Mouse (Mus musculus): Measurements from ENCODE around the gene Zfyve1. TPM values are rescaled to one million over a fixed set of nuclear protein-coding genes. Genes with fewer than 3 reads are reported as not detected.

Gene Zfyve1
- polyA plus RNA-seq, 1 experiment from 2014 or later, result 16.6 TPM

DNA sequence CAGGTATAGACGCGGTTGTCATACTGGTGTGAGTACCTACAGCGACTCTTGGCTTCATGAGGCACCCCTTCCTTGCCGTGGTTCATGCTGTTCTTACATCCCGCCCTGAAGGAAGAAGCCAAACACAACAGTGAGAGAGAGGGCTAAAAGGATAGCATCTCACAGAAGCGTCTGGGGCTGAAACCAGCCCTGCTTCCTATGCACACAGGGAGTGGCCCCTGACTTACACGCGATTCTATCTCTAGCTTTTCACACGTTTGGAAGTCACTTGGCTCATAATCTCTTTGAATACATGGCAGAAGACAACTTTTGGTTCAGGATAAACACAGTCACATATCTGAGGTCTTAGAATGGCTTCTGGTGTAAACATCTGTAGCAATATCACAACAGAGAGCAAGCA lies 41.4 kb downstream of the Zfyve1 start:
- Histone ChIP-seq H3K4me1 (ENCODE audit: control insufficient read depth in 2 of 2, insufficient read depth in 2 of 2, low read length in 2 of 2) (no peaks in the 10 kb centered on the region), H3K9ac (ENCODE audit: low read length) (no peak overlapping the region), H3K27me3 (ENCODE audit: control insufficient read depth, insufficient read depth, low read length) (no peaks in the 10 kb centered on the region), H3K4me2 (ENCODE audit: low read length) (no peak overlapping the region), H3K4me3 (ENCODE audit: control insufficient read depth in 1 of 2, insufficient read depth in 1 of 2, low read depth in 1 of 2, low read length in 2 of 2) (no peak overlapping the region), H3K27ac (replicated peaks in 1 of 2; ENCODE audit: control insufficient read depth in 1 of 2, insufficient read depth in 1 of 2, low read depth in 2 of 2, low read length in 2 of 2) (no peak overlapping the region), H3K9me3 (ENCODE audit: control insufficient read depth, low read length) (no peaks in the 10 kb centered on the region), H3K36me3 (ENCODE audit: control insufficient read depth, insufficient read depth, low read length) (peaks cover 87% of the 10 kb centered on the region)
- WGBS, result 63% methylated on average over 9 of the region's 9 CpGs
- ATAC-seq (ENCODE audit: insufficient number of reproducible peaks, insufficient read depth, low FRiP score, low read depth), result no peak

DNA sequence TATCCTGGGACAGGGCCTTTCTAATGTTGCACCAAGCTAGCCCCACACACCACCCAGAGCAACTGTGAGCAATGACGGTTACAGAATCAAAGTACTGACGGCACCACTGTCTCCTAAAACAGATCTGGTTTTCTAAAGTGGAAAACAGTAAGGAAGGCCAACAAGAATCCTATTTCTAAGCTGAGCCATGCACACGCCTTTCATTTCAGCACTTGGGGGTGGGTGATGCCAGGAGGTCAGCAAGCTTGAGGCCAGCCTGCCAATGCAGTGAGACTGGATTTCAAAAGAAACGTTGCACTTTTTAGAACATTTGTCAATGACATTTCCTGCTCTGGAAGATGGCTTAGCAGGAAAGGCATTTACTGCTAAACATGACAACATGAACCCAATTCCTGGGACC lies 43.2 kb downstream of the Zfyve1 start:
- H3K4me2 ChIP-seq (ENCODE audit: low read length), result no peak overlapping the region
- WGBS, result 84% methylated on average over 4 of the region's 4 CpGs
- no peak for ATAC-seq (ENCODE audit: insufficient number of reproducible peaks, insufficient read depth, low FRiP score, low read depth)
- H3K4me1 ChIP-seq (ENCODE audit: control insufficient read depth in 2 of 2, insufficient read depth in 2 of 2, low read length in 2 of 2), result no peaks in the 10 kb centered on the region
- H3K36me3 ChIP-seq (ENCODE audit: control insufficient read depth, insufficient read depth, low read length), result peaks cover 95% of the 10 kb centered on the region
- H3K4me3 ChIP-seq (ENCODE audit: control insufficient read depth in 1 of 2, insufficient read depth in 1 of 2, low read depth in 1 of 2, low read length in 2 of 2), result no peak overlapping the region
- H3K9me3 ChIP-seq (ENCODE audit: control insufficient read depth, low read length), result no peaks in the 10 kb centered on the region
- H3K9ac ChIP-seq (ENCODE audit: low read length), result no peak overlapping the region
- H3K27ac ChIP-seq (replicated peaks in 1 of 2; ENCODE audit: control insufficient read depth in 1 of 2, insufficient read depth in 1 of 2, low read depth in 2 of 2, low read length in 2 of 2), result no peak overlapping the region
- no peaks in the 10 kb centered on the region for H3K27me3 ChIP-seq (ENCODE audit: control insufficient read depth, insufficient read depth, low read length)

DNA sequence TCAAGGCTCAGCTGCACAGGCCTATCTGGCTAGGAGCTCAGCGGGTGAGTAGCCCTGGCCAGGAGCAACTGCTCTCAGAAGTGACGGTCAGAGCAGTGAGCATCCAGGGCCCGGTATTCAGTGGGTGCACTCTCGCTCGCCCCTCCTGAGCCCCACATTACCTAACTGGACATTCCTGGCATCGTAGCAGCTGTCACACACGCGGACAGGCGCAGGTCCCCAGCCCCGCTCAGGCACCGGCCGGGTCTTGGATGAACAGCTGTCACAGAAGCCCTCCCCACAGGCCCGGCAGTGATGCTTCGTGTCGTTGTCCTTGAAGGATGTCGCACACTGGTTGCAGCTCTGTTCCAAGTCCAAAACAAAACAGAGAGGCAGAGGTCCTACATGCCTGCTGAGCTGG lies 45.7 kb downstream of the Zfyve1 start:
- Histone ChIP-seq H3K27me3 (ENCODE audit: control insufficient read depth, insufficient read depth, low read length) (no peaks in the 10 kb centered on the region), H3K9me3 (ENCODE audit: control insufficient read depth, low read length) (no peaks in the 10 kb centered on the region), H3K4me2 (ENCODE audit: low read length) (no peak overlapping the region), H3K4me1 (ENCODE audit: control insufficient read depth in 2 of 2, insufficient read depth in 2 of 2, low read length in 2 of 2) (no peaks in the 10 kb centered on the region), H3K9ac (ENCODE audit: low read length) (no peak overlapping the region), H3K27ac (replicated peaks in 1 of 2; ENCODE audit: control insufficient read depth in 1 of 2, insufficient read depth in 1 of 2, low read depth in 2 of 2, low read length in 2 of 2) (no peak overlapping the region), H3K36me3 (ENCODE audit: control insufficient read depth, insufficient read depth, low read length) (peaks cover 93% of the 10 kb centered on the region), H3K4me3 (ENCODE audit: control insufficient read depth in 1 of 2, insufficient read depth in 1 of 2, low read depth in 1 of 2, low read length in 2 of 2) (no peak overlapping the region)
- WGBS, result 89% methylated on average over 16 of the region's 16 CpGs
- ATAC-seq (ENCODE audit: insufficient number of reproducible peaks, insufficient read depth, low FRiP score, low read depth), result no peak

DNA sequence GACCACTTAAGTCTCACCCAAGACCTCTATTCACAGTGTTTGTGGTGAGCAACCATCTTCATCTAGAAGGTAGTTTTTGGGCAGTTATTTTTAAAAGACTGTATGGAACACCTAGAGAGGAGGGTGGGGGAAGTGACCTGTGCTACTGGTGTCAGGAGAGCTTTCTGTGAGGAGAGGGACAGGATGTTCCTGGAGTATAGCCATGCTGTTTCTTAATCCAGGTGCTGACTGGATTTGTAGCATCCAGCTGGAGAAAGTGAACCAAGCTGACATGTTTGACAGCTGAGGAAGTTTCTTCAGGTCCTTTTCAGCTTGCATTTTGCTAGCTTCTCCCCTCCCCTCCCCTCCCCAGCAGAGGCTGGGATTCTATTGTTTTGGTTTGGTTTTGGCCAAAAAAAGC lies 52.2 kb downstream of the Zfyve1 start:
- H3K27ac ChIP-seq (replicated peaks in 1 of 2; ENCODE audit: control insufficient read depth in 1 of 2, insufficient read depth in 1 of 2, low read depth in 2 of 2, low read length in 2 of 2), result no peak overlapping the region
- H3K36me3 ChIP-seq (ENCODE audit: control insufficient read depth, insufficient read depth, low read length), result peaks cover 64% of the 10 kb centered on the region
- no peak for ATAC-seq (ENCODE audit: insufficient number of reproducible peaks, insufficient read depth, low FRiP score, low read depth)
- H3K4me2 ChIP-seq (ENCODE audit: low read length), result no peak overlapping the region
- no peaks in the 10 kb centered on the region for H3K27me3 ChIP-seq (ENCODE audit: control insufficient read depth, insufficient read depth, low read length)
- no peaks in the 10 kb centered on the region for H3K9me3 ChIP-seq (ENCODE audit: control insufficient read depth, low read length)
- no peak overlapping the region for H3K9ac ChIP-seq (ENCODE audit: low read length)
- no peak overlapping the region for H3K4me3 ChIP-seq (ENCODE audit: control insufficient read depth in 1 of 2, insufficient read depth in 1 of 2, low read depth in 1 of 2, low read length in 2 of 2)
- H3K4me1 ChIP-seq (ENCODE audit: control insufficient read depth in 2 of 2, insufficient read depth in 2 of 2, low read length in 2 of 2), result no peaks in the 10 kb centered on the region

DNA sequence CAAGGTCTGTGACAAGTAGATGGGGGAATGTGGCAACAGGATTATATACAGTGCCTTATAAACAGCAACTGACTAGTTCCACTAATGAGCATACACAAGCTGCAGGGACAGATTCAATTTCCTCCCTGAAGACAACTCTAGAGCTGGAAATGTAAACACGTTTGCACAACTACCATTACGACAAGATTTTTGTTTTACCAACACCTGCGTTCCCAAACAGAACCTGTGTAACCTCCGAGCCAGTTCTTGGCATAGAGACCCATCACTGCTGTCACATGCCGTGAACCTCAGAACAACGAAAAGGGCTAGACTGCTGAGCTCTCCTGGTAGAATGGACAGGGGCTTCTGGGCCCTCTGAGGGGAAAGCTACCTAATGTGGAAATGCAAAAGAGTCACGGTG lies 53.0 kb downstream of the Zfyve1 start:
- H3K9ac ChIP-seq (ENCODE audit: low read length), result no peak overlapping the region
- 86% methylated on average over 7 of the region's 7 CpGs for WGBS
- H3K36me3 ChIP-seq (ENCODE audit: control insufficient read depth, insufficient read depth, low read length), result peaks cover 66% of the 10 kb centered on the region
- no peaks in the 10 kb centered on the region for H3K27me3 ChIP-seq (ENCODE audit: control insufficient read depth, insufficient read depth, low read length)
- H3K4me1 ChIP-seq (ENCODE audit: control insufficient read depth in 2 of 2, insufficient read depth in 2 of 2, low read length in 2 of 2), result no peaks in the 10 kb centered on the region
- ATAC-seq (ENCODE audit: insufficient number of reproducible peaks, insufficient read depth, low FRiP score, low read depth), result no peak
- no peak overlapping the region for H3K4me3 ChIP-seq (ENCODE audit: control insufficient read depth in 1 of 2, insufficient read depth in 1 of 2, low read depth in 1 of 2, low read length in 2 of 2)
- H3K9me3 ChIP-seq (ENCODE audit: control insufficient read depth, low read length), result no peaks in the 10 kb centered on the region
- H3K27ac ChIP-seq (replicated peaks in 1 of 2; ENCODE audit: control insufficient read depth in 1 of 2, insufficient read depth in 1 of 2, low read depth in 2 of 2, low read length in 2 of 2), result no peak overlapping the region
- H3K4me2 ChIP-seq (ENCODE audit: low read length), result no peak overlapping the region

DNA sequence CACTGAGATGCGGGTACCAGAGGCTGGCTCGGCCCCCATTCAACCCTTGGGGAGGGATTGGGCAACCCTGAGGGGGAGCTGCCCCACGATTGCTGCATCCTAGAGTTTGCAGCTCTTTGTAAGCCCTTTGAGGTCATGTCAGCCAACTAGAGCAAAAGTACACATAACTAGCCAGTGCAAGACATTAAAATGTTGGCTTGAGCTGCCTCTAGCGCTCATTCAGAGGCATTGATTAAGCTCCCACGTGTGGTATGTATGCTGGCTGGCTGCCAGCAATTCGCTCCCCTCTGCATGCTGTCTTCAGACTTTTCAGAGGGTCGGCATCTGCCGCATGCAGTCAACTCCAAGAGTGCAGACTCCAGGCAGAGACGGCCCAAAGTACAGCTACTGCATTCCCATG lies 61.0 kb downstream of the Zfyve1 start:
- WGBS, result 45% methylated on average over 9 of the region's 9 CpGs
- ATAC-seq (ENCODE audit: insufficient number of reproducible peaks, insufficient read depth, low FRiP score, low read depth), result no peak

DNA sequence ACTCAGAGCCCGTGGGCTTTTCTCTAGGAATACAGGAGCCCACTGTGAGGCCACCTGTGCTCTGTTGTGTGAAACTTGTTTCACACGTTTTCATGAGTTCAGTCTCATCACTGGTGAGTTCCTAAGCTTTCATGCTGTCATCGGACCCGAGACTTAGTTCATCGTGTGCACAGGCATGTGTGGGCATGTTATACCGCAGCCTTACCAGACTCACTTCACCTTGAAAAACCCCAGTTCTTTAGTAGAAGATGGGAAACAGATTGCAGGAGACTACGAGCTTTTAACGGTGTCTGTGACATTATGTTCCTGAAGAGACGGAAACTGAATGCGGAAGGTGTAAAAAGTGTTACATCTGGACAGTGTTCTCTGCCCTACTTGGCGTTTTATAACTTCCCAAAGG lies 61.6 kb downstream of the Zfyve1 start:
- Histone ChIP-seq H3K9ac (ENCODE audit: low read length) (no peak overlapping the region), H3K4me1 (ENCODE audit: control insufficient read depth in 2 of 2, insufficient read depth in 2 of 2, low read length in 2 of 2) (peaks cover 0 to 6% of the 10 kb centered on the region in 2 experiments; a peak in 1 of 4 replicates), H3K27ac (replicated peaks in 1 of 2; ENCODE audit: control insufficient read depth in 1 of 2, insufficient read depth in 1 of 2, low read depth in 2 of 2, low read length in 2 of 2) (no peak overlapping the region), H3K4me3 (ENCODE audit: control insufficient read depth in 1 of 2, insufficient read depth in 1 of 2, low read depth in 1 of 2, low read length in 2 of 2) (no peak overlapping the region), H3K36me3 (ENCODE audit: control insufficient read depth, insufficient read depth, low read length) (peaks cover 76% of the 10 kb centered on the region), H3K9me3 (ENCODE audit: control insufficient read depth, low read length) (no peaks in the 10 kb centered on the region), H3K4me2 (ENCODE audit: low read length) (no peak overlapping the region), H3K27me3 (ENCODE audit: control insufficient read depth, insufficient read depth, low read length) (no peaks in the 10 kb centered on the region)
- WGBS, result 83% methylated on average over 11 of the region's 11 CpGs
- no peak for ATAC-seq (ENCODE audit: insufficient number of reproducible peaks, insufficient read depth, low FRiP score, low read depth)

More for the DNA sequence above, 61.0 kb downstream of the Zfyve1 start:
- no peaks in the 10 kb centered on the region for H3K9me3 ChIP-seq (ENCODE audit: control insufficient read depth, low read length)
- H3K36me3 ChIP-seq (ENCODE audit: control insufficient read depth, insufficient read depth, low read length), result peaks cover 76% of the 10 kb centered on the region
- no peak overlapping the region for H3K9ac ChIP-seq (ENCODE audit: low read length)
- no peak overlapping the region for H3K27ac ChIP-seq (replicated peaks in 1 of 2; ENCODE audit: control insufficient read depth in 1 of 2, insufficient read depth in 1 of 2, low read depth in 2 of 2, low read length in 2 of 2)
- no peak overlapping the region for H3K4me2 ChIP-seq (ENCODE audit: low read length)
- peaks cover 0 to 6% of the 10 kb centered on the region in 2 experiments; a peak in 1 of 4 replicates for H3K4me1 ChIP-seq (ENCODE audit: control insufficient read depth in 2 of 2, insufficient read depth in 2 of 2, low read length in 2 of 2)
- H3K27me3 ChIP-seq (ENCODE audit: control insufficient read depth, insufficient read depth, low read length), result no peaks in the 10 kb centered on the region
- H3K4me3 ChIP-seq (ENCODE audit: control insufficient read depth in 1 of 2, insufficient read depth in 1 of 2, low read depth in 1 of 2, low read length in 2 of 2), result no peak overlapping the region

DNA sequence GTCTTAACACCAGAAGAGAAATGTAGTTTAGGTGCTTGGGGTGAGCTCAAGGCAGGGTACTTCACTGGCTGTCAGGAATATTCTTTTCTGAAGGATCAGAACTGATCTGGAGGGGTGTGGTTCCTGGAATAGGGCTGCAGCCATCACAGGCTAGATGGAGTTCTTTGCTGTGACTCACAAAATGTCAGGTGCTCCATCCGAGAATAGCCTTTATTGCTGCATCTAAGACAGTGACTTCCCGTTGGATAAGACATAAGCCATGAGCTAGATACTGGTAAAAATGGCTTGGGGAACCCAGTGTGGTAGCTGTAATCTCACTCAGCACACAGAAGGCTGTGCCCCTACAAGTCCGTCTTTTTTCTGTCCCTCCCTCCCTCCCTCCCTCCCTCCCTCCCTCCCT lies 62.8 kb downstream of the Zfyve1 start:
- Histone ChIP-seq H3K9ac (ENCODE audit: low read length) (no peak overlapping the region), H3K4me1 (ENCODE audit: control insufficient read depth in 2 of 2, insufficient read depth in 2 of 2, low read length in 2 of 2) (peaks cover 0 to 6% of the 10 kb centered on the region in 2 experiments; a peak in 1 of 4 replicates), H3K36me3 (ENCODE audit: control insufficient read depth, insufficient read depth, low read length) (peaks cover 71% of the 10 kb centered on the region), H3K27ac (replicated peaks in 1 of 2; ENCODE audit: control insufficient read depth in 1 of 2, insufficient read depth in 1 of 2, low read depth in 2 of 2, low read length in 2 of 2) (no peak overlapping the region), H3K27me3 (ENCODE audit: control insufficient read depth, insufficient read depth, low read length) (no peaks in the 10 kb centered on the region), H3K4me3 (ENCODE audit: control insufficient read depth in 1 of 2, insufficient read depth in 1 of 2, low read depth in 1 of 2, low read length in 2 of 2) (no peak overlapping the region), H3K9me3 (ENCODE audit: control insufficient read depth, low read length) (no peaks in the 10 kb centered on the region), H3K4me2 (ENCODE audit: low read length) (no peak overlapping the region)
- no peak for ATAC-seq (ENCODE audit: insufficient number of reproducible peaks, insufficient read depth, low FRiP score, low read depth)
- 68% methylated on average over 3 of the region's 3 CpGs for WGBS
